Mouse (Mus musculus) frontal cortex, postnatal 10 days (tissue): ENCODE data around the gene Col9a3.

Experiments
- DNase-seq, 2 experiments: peaks; one replicate each; pipeline ENCODE4 v3.0.0; 2022; ENCODE audit warnings: low spot score in 2 of 2, mixed read lengths in 1 of 2

Gene Col9a3

DNA sequence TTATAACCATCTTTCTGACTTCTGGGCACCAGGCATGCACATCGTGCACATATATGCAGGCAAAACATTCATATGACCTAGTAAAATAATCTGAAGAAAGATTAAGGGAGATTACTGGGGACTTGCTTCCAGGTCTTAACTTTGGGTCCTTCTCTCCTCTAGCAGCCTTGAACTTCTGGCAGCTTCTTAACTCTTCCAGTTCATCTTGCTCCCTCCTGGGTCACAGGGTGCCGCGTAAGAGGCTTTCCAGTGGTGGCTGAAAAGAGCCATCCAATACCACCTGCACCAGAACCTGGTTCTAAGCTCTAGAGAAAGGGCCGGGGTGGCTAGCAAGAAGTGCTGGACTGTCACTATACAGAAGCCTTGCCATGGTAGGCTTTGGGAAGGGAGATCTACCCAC, at the start of gene Col9a3:
Col9a3 (plus strand) TSS at position 301 of the 400 bp plus-strand sequence.
- DNase-seq, result no peak

DNA sequence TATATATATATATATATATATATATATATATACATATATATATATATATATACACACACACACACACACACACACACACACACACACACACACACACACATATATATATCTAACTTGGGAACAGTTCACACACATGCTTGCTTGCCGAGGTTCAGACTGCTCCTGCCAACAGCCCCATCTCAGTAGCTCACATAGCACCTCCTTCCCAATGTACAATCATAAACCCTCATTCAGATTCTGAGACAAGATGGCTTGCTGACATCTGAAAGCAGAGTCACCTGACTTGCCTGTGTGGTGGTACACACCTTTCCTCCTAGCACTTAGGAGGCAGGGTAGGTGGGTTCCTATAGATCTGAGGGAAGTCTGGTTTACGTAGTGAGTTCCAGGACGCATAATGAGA, 45.2 kb upstream of the Col9a3 start:
- DNase-seq, result no peak

DNA sequence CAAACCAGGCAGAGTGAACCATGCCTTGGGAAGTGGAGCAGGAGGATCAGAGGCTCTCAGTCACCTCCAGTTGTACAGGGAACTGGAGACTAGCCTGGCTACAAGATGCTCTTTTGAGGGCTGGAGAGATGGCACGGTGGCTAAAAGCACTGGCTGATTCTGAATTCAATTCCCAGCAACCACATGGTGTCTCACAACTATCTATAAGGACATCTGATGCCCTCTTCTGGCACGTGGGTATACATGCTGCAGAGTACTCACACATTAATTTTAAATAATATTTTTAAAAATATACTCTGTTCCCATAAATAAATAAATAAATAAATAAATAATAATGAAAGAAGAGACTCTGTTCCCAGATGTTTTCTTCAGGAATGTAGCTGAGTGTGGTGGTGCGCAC, 42.4 kb upstream of the Col9a3 start:
- no peak for DNase-seq

DNA sequence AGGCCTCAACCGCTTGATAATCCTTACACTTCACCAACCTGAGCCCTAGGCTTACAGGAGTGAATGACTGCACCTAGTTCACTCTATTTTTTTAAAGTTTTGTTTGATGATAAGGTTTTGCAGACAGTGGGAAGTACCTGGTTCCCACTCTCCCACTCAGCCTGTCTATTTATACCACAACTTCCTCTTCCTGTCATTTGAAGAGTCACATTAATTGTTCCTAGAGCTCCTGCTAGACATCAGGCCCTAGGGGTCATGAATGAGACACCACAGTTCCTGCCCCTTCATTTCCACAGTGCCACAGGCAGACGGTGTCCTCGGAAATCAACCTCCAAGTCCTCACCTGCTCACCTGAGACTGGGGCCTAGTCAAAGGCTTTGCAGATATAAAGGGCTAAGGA, 41.1 kb upstream of the Col9a3 start:
- DNase-seq, result no peak

DNA sequence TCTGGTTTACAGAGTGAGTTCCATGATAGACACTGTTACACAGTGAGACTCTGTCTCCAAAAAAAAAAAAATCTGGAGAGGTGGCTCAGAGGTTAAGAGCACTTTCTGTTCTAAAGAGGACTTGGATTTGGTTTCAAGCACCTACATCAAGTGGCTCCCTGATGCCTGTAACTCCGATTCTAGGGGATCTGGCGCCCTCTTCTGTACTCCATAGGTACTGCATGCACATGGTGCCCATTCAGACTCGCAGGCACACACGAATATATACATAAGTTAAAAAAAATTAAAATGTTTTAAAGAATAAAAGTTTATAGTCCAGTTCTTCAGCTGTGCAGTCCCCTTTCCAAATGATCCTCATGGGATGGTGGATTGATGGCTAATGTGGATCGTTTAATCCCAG, 37.3 kb upstream of the Col9a3 start:
- no peak for DNase-seq

DNA sequence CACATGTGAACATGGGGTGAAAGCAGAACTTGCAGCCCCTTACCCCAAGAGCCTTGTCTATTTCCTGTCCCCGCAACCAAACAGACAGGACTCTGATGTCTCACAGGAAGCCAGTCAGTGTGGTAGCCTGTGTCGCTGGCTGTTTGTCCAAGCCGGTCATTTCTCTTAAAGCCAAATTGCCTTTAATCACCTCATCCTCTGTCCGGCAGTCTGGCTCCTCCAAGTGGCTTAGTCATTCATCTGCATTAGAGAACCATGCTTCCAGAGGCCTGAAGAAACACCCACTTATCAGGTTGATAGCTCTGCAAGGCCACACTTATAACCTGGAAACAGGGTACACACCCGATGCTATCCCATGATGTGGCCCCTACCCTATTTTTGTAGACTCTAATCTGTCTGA, 35.4 kb upstream of the Col9a3 start:
- DNase-seq, result no peak

DNA sequence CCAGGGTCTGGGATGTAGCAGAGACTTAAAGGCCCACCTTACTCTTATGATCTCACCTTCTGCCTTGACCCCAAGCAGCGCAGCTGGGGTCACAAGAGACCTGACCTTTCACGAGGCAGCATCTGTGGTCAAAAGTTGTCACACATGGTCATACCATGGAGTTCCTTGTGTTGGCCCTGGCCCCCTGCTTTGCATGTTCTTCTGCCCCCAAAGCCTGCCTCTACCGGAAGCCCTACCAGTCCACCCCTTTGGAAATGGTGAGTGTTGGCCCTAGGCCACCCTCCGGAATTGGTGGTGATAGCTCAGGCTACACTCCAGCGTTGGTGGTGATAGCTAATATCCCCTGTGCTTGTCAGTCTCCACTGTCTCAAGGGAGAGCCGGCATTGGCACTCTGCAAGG, 34.3 kb upstream of the Col9a3 start:
- no peak for DNase-seq

DNA sequence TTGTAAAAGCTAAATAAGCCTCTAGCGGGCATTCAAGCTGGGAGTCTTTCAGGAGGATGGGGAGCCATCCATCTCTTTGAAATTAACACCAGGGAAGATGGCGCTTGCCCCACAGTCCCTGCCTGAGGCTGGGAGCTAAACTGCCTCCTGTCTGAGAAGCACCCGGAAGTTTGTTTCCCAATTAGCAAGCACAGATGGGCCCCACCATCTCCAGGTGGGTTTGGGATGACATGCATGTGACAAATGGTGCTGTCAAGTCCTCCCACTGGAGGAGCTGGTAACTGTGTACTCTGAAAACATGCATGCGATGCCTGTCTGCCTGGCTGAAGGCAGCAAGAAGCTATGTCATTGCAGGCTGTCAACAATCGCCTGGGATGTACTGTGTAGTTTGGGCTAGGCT, 33.7 kb upstream of the Col9a3 start:
- no peak for DNase-seq

DNA sequence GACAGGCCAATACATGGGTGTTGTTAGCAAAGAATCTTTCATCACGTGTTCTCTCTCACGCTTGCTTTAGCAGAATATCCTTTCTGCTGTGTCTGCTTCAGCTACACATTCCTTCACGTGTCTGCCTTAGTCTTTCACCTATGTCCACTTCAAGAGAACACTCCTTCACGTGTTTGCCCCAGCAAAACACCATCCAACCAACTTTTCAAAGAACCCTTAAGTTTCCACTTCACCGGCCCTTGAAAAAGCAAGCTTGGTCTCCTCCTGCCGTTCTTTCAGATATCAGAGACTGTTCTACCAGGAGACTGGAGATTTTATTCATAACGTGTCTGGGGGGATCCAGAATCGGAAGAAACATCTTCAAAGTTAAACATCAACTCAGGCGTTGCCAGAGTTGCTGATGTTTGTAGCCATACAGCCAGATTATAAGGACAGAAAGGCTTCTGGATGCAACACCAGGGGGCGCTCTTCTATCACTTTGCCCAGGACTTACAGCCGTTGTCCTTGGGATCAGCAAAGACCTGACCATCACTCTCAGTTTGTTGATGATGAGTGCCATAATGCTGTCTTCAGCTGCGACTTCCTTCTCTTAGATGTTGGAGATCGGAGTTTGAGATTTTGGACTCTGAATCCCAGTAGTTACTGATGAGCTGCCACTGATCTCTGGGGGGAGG, 31.2 kb upstream of the Col9a3 start:
- DNase-seq, result no peak

DNA sequence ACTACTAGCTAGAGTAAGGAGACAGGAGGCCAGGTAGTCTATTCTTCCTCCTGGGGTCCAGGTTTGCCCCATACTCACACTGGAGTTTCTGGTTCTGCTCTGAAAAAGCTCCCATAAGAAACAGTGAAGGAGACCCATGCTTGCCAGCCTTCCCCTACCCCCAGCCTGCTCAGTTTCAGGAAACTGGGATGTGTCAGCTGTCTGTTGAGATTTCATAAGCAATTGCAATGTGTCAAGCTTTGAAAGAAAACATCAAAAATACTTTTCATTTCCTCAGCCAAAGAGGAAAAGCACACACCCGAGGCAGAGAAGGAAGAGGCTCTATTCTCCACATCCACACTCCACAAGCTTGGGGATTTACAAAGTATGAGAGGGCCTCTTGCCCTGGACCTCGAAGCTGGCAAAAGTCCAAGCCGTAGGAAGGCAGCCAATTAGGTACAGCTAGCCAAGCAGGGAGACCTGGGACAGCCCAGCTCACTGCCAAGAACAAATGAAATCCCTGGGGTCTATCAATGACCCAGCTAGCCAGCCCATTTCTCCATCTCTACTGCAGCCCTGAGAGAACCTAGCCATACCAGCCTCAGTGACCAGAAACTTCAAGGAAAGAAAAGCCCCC, 28.5 kb upstream of the Col9a3 start:
- DNase-seq, result no peak

DNA sequence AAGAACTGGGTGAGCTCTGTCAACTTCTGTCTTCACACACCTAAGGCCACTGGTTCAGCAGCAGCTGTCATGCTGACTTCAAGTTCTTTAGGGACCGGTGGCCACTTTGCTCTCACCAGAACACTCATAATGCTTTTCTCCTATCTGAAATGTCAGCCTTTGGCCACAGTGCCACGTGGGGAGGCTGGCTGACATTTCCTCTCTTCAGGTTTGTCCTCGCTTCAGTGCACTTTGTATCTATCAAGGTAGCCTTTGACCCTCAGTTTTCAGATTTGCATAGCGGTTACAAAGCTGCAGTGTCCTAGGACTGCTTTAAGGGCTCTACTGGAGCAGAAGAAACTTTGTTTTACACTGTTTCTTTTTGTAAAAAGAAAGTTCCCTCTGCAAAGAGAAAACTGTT, 21.1 kb upstream of the Col9a3 start:
- no peak for DNase-seq

DNA sequence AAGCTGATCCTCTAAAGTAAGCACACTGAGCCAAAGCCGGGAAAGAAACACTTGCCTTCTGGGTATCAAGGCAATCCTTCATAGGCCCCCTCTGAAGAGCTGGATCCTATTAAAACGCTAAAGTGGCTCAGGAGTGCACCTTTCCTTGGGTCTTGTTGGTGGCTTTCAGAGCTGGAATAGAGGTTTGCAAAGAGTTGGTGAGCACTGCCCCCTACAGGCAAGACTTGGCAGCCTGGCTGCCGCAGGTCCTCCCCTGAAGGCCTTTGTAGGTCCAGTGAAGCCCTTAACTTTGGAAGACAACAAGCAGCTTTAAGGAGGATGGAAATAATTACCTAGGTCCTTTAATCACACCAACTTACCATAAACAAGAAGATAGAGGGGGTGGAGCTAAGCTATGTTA, 18.9 kb upstream of the Col9a3 start:
- DNase-seq, result peak in 1 of 2 experiments; percentile 66

DNA sequence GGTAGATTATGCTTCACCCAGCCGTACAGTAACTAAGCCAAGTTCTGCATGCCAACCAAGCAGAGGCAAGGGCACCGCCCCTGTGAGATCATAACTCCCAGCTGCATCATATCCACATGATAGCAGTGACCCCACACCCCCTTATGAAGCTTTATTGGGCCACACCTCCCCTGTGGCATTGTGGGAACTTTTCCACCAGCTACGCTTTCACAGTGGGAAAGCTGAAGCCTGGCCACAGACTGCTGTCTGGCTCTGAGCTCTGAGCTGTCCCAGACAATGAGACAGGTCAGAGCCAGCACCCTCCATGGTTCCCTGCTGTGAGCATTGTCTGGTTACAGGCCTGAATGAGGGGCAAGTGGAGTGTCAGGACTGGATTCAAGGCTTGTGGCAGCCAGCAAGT, 16.6 kb upstream of the Col9a3 start, which contains the start of gene Mrgbp:
Mrgbp (plus strand) TSS at position 303 of the 400 bp plus-strand sequence.
- DNase-seq, result no peak

DNA sequence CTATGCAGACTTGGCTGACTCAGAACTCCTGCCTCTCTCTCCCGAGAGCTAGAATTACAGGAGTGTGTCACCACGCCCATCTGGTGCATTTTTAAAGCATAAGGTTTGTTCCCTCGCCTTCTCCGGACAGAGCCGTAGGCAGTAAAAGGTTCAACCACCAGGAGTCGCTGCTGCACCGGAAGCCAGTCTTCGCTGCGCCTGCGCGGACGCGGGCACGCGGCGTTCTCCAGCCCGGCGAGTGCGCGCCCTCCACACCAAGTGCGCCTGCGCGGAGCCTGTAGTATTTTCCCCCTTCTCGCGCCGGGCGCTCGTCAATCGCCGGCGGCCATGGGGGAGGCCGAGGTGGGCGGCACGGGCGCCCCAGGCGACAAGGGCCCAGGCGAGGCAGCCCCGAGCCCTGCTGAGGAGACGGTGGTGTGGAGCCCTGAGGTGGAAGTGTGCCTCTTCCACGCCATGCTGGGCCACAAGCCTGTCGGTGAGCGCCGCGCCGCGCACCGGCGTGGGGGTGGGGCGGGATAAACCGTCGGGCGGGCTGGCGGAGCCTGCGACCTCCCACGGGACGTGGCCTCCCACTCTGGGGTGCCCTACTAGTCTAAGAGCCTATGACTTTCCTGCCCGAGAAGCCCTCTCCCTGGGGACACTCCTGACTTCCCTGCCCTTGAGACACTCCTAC, 15.0 kb upstream of the Col9a3 start:
- DNase-seq, result peak; percentile 86 to 96

DNA sequence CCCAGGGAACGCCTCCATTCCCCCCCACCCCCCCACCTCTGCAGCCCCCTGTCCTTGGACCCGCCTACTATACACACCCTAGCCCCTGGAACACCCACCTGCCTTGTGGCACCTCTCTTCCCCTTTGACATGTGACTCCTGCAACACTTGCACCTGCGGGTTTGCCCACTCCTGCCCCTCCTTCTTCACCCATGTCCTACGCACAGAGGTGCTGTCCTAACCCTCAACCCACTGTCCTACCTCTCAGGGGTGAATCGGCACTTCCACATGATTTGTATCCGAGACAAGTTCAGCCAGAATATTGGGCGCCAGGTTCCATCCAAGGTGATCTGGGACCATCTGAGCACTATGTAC, 14.5 kb upstream of the Col9a3 start:
- no peak for DNase-seq

DNA sequence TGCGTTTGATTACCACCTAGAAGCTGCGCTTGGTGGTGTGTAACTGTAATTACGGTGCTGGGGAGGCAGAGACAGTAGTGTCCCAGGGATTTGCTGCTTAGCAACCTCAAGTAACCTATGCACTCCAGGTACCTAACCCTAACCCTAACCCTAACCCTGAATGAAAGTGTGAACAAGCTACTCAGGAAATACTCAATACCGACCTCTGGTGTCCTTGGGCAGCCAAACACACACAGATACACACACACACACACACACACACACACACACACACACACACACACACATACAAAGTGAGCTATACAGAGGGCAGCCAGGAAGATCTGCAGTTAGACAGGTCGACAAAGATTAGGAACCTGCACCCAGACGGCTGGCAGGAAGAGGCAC, 8.9 kb upstream of the Col9a3 start:
- DNase-seq, result no peak

DNA sequence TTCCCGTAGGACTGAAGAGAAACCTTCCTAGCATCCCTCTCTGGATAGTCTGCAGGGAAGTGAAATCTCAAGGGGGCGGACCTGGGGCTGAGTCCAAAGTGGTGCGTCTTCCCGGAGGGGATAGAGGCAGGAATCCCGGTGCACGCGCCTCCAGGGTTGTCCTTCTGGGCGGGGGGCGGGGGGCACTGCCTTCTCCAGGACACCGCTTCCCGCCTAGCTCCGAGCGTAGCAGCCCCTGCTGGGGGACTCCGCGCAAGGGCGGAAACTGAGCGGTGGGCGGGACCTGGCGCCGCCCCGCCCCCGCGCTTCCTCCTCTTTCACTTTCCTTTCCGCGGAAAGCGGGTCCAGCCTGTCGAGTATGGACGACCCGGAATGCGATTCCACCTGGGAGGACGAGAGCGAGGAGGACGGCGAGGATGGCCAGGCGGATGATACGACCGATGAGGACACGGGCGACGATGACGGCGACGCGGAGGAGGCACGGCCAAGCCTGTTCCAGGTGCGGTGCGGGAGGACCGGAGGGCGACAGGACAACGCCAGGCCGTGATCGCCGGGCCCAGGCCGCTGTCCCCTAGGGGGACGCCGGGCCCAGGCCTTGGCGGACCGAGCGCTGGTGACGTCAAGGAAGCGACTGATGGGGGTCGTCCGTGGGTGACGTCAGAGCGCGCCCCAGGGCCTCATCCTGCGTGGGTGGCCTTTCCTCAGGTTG, 8.3 kb upstream of the Col9a3 start, which contains the start of gene Ogfr:
Ogfr (plus strand) TSS at position 123 of the 709 bp plus-strand sequence.
- peak; percentile 75 to 86 for DNase-seq

DNA sequence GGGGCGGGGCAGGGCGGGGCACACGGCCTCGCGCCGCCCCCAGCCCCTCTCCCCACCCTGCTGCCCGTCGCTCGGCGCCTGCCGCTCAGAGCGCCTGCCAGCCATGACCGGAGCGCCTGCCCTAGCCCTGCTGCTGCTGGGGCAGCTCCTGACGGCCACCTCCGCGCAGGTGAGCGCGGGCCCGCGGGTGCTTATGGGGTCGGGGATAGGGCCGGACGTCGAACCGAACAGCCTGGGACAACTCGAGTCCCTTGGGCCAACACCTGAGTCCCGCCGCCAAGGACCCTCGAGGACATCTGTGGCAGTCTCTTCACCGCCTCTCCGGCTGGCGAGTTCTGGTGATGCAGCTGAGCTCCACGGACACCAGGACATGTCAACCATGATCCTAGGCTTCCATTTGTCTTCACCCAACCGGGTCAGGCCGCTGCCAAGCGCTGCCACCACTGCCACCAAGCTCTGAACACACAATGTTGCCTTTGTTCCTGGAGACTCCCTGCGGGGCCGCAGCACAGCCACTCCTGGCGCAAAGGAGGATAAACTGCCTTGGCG, 641 bp downstream of the Col9a3 start:
- DNase-seq, result no peak

DNA sequence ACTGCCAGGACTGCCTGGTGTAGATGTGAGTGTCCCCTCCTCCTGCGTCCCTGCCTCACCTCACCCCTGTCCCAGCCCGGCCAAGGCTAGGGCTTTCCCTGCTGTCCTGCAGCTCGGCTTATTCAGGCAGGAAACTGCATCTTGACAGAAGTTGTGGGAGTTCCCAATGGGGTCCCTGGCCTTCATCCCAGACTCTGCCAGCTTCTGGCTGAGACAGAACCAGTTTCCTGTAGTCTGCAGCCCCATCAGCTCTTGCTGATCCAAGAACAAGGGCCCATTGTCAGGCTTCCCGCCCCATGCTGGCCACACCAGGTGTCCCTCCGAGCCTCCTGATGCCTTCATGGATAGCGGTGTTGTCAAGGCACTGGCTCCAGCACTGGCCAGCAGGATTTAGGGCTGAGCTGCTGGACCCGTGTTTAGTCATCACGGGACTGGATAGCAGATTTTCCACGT, 3.0 kb downstream of the Col9a3 start:
- DNase-seq, result peak; percentile 38 to 61

DNA sequence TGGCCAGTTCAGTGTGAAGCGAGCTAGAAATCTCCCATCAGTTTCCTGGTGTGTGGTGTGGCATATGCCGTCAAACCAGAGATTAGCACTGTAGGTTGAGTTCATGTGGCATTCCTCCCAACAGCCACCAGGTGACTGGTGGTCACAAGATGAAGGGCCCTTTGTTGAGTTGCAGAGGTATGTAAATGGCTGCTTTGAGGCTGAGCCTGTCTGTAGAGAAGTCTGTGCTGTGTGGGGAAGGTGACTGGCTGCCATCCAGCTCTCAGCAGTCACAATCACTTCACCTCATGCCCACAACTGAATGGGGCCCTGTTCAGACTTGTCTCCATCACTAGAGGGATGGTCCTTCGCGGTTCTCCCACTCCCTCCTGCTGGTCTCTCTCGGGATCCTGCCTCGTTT, 7.2 kb downstream of the Col9a3 start:
- no peak for DNase-seq

DNA sequence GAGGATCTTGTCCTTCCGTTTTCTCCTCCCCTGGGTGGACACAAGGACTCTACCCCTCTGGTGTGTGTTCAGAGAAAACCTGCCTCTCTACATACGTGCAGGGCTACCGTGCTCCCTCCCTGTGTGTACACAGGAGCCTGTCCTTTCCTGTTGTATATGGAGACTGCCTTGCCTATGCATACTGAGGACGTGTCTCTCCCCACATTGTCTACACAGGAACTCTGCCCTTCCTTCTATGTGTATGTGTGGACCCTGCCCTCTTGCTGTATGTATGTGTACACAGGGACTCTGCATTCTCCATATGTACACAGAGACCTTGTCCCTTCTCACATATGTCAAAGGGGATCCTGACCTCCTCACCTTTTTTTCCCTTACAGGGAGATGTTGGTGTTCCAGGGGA, 12.7 kb downstream of the Col9a3 start:
- no peak for DNase-seq

DNA sequence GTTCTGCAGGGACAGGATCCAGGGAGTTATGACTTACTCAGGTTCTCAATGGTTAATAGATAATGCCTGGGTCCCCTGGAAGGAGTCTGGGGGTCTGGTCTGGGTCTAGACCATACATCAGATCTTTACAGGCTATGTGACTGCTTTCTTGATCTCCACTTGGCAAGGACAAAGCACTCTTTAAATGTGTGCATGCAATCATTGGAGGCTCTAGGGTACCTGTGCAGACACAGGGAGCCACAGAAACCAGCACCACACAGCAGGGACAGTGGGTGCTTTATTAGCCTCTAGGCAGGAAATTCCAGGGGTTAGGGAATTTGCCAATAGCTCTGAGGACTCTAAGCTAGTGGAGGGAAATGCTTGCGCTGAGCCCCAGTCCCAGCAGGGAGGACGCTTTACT, 14.3 kb downstream of the Col9a3 start:
- DNase-seq, result no peak
